Comparison of ENCODE assay signal across 8 mouse cellular contexts in genomic region chr15:85151433-85151918, GRCm38 (mm10). TPM values are rescaled to one million over a fixed set of nuclear protein-coding genes. Genes with fewer than 3 reads are reported as not detected.
DNase-seq lines count a peak whose midpoint lies in the region; ATAC-seq and TF ChIP-seq lines count a peak whose summit lies in the region.

No protein-coding gene starts in this region.

- TF ChIP-seq CTCF in liver, adult 2 months (IDR thresholded peaks at IDR 0.05; ENCODE audit: low read depth, low read length) = peak; percentile 98

- H3K27me3 ChIP-seq in embryonic facial prominence, embryonic 15.5 days = no peaks in the 10 kb centered on the region; the same call in 1 of the 2 replicates
- H3K27me3 ChIP-seq in heart, embryonic 12.5 days (replicated peaks) = peaks cover 32% of the 10 kb centered on the region
- H3K27me3 ChIP-seq in kidney, embryonic 16.5 days (ENCODE audit: insufficient read depth, low read length) = no peaks in the 10 kb centered on the region
- no peaks in the 10 kb centered on the region for H3K27me3 ChIP-seq in liver, adult 2 months (ENCODE audit: control insufficient read depth, insufficient read depth, low read length)
- H3K27me3 ChIP-seq in neural tube, embryonic 12.5 days (replicated peaks) = no peaks in the 10 kb centered on the region

- 27% methylated on average over 13 of the region's 13 CpGs for WGBS in embryonic facial prominence, embryonic 15.5 days
- 19% methylated on average over 13 of the region's 13 CpGs for WGBS in heart, embryonic 12.5 days
- 25% methylated on average over 13 of the region's 13 CpGs for WGBS in kidney, embryonic 16.5 days
- 24% methylated on average over 13 of the region's 13 CpGs for WGBS in liver, adult 2 months
- 31% methylated on average over 13 of the region's 13 CpGs for WGBS in neural tube, embryonic 12.5 days

- H3K79me2 ChIP-seq in liver, adult 2 months (ENCODE audit: control insufficient read depth, insufficient read depth, low read length) = no peaks in the 10 kb centered on the region

- peak; percentile 61 for DNase-seq in A20 (ENCODE audit: low read depth, low spot score)
- DNase-seq in adrenal gland, postnatal 36 days = peak; percentile 75 to 82
- DNase-seq in liver, adult 2 months (ENCODE audit: extremely low read depth, low read depth, low spot score) = peak; percentile 58
- peak; percentile 72 for DNase-seq in thymus, postnatal 0 days (ENCODE audit: low spot score)

- peaks cover 6% of the 10 kb centered on the region; the same call in 1 of the 2 replicates for H3K4me1 ChIP-seq in embryonic facial prominence, embryonic 15.5 days
- peaks cover 17% of the 10 kb centered on the region for H3K4me1 ChIP-seq in heart, embryonic 12.5 days (replicated peaks)
- no peaks in the 10 kb centered on the region for H3K4me1 ChIP-seq in kidney, embryonic 16.5 days (ENCODE audit: insufficient read depth, low read length)
- H3K4me1 ChIP-seq in liver, adult 2 months (ENCODE audit: control insufficient read depth, insufficient read depth, low read length) = 0 out of 2 replicates have a peak, but pooled peaks cover 1% of the 10 kb centered on the region
- H3K4me1 ChIP-seq in neural tube, embryonic 12.5 days = no peaks in the 10 kb centered on the region

- H3K9me3 ChIP-seq in embryonic facial prominence, embryonic 15.5 days (replicated peaks) = no peaks in the 10 kb centered on the region
- no peaks in the 10 kb centered on the region for H3K9me3 ChIP-seq in heart, embryonic 12.5 days (replicated peaks)
- H3K9me3 ChIP-seq in kidney, embryonic 16.5 days (ENCODE audit: low read length) = no peaks in the 10 kb centered on the region
- H3K9me3 ChIP-seq in neural tube, embryonic 12.5 days = no peaks in the 10 kb centered on the region

- no peak for TF ChIP-seq POLR2A in liver, adult 2 months (IDR thresholded peaks at IDR 0.05; ENCODE audit: extremely low read depth, insufficient read depth, low read length)

- no peak overlapping the region for H3K9ac ChIP-seq in embryonic facial prominence, embryonic 15.5 days
- no peak overlapping the region for H3K9ac ChIP-seq in heart, embryonic 12.5 days
- no peak overlapping the region for H3K9ac ChIP-seq in kidney, embryonic 16.5 days (replicated peaks; ENCODE audit: low read length)
- H3K9ac ChIP-seq in liver, adult 2 months (ENCODE audit: low read depth, low read length) = no peak overlapping the region
- H3K9ac ChIP-seq in neural tube, embryonic 12.5 days = no peak overlapping the region

- no peaks in the 10 kb centered on the region for H3K36me3 ChIP-seq in embryonic facial prominence, embryonic 15.5 days
- H3K36me3 ChIP-seq in heart, embryonic 12.5 days = no peaks in the 10 kb centered on the region
- no peaks in the 10 kb centered on the region for H3K36me3 ChIP-seq in kidney, embryonic 16.5 days (ENCODE audit: insufficient read depth, low read length)
- H3K36me3 ChIP-seq in liver, adult 2 months (ENCODE audit: control insufficient read depth, insufficient read depth, low read length) = no peaks in the 10 kb centered on the region
- H3K36me3 ChIP-seq in neural tube, embryonic 12.5 days = no peaks in the 10 kb centered on the region

- no peak overlapping the region for H3K4me3 ChIP-seq in embryonic facial prominence, embryonic 15.5 days (replicated peaks)
- H3K4me3 ChIP-seq in heart, embryonic 12.5 days = no peak overlapping the region
- no peak overlapping the region for H3K4me3 ChIP-seq in kidney, embryonic 16.5 days (ENCODE audit: low read length)
- H3K4me3 ChIP-seq in liver, adult 2 months (ENCODE audit: insufficient read depth, low read depth, low read length) = no peak overlapping the region
- H3K4me3 ChIP-seq in neural tube, embryonic 12.5 days = no peak overlapping the region

- no peak overlapping the region for H3K27ac ChIP-seq in embryonic facial prominence, embryonic 15.5 days (replicated peaks)
- no peak overlapping the region for H3K27ac ChIP-seq in heart, embryonic 12.5 days (ENCODE audit: poor library complexity, severe bottlenecking)
- no peak overlapping the region for H3K27ac ChIP-seq in kidney, embryonic 16.5 days (ENCODE audit: low read length)
- no peak overlapping the region for H3K27ac ChIP-seq in liver, adult 2 months (replicated peaks; ENCODE audit: insufficient read depth, low read depth, low read length)
- H3K27ac ChIP-seq in neural tube, embryonic 12.5 days = no peak overlapping the region

- H3K4me2 ChIP-seq in embryonic facial prominence, embryonic 15.5 days (replicated peaks) = no peak overlapping the region
- H3K4me2 ChIP-seq in heart, embryonic 12.5 days = no peak overlapping the region
- H3K4me2 ChIP-seq in kidney, embryonic 16.5 days (replicated peaks; ENCODE audit: low read depth, low read length) = no peak overlapping the region
- H3K4me2 ChIP-seq in neural tube, embryonic 12.5 days (replicated peaks) = no peak overlapping the region

- ATAC-seq in embryonic facial prominence, embryonic 15.5 days (ENCODE audit: insufficient number of reproducible peaks, low FRiP score, low TSS enrichment, low read depth) = peak; percentile 72
- ATAC-seq in heart, embryonic 12.5 days (ENCODE audit: insufficient number of reproducible peaks, low FRiP score) = peak; percentile 44; the same call in 1 of the 2 replicates
- ATAC-seq in kidney, embryonic 16.5 days (ENCODE audit: low FRiP score, low TSS enrichment) = peak; percentile 46
- 0 out of 2 replicates have a peak, but pooled peaks have one; percentile 17 for ATAC-seq in neural tube, embryonic 12.5 days (ENCODE audit: low FRiP score, low read depth)

RNA-seq across cellular contexts. Expression of gene Ribc2, which starts 19.6 kb away (rescaled TPM):
- total RNA-seq in adrenal gland, postnatal 36 days (2021) = not detected
- polyA plus RNA-seq in embryonic facial prominence, embryonic 15.5 days (2015; fragmentation: Nextera tagmentation; extraction: Ambion mirVana) = 1.00 and 1.6 TPM in 2 replicates
- 0.13 TPM in 1 of 2 replicates, not detected in the other for polyA plus RNA-seq in heart, embryonic 12.5 days (2016; fragmentation: Nextera tagmentation; extraction: Ambion mirVana)
- polyA plus RNA-seq in kidney, embryonic 16.5 days (2015; fragmentation: Nextera tagmentation; extraction: Ambion mirVana) = 0.30 and 0.40 TPM in 2 replicates
- not detected in 2 replicates for total RNA-seq in liver, adult 2 months (2014; rRNA removed)
- polyA plus RNA-seq in liver, adult 2 months (2012; rRNA removed) = not detected in 2 replicates
- 0.56 and 0.74 TPM in 2 replicates for polyA plus RNA-seq in neural tube, embryonic 12.5 days (2016; fragmentation: Nextera tagmentation; extraction: Ambion mirVana)
- 0.21 and 0.32 TPM in 2 replicates for polyA plus RNA-seq in thymus, postnatal 0 days (2015; fragmentation: Nextera tagmentation; extraction: Ambion mirVana)

RNA-seq across cellular contexts. Expression of gene Smc1b, which starts 19.7 kb away (rescaled TPM):
- under 1 TPM in 1 of 2 experiments, not detected in 1; 0.40 TPM for total RNA-seq in adrenal gland, postnatal 36 days (2021)
- 0.07 and 0.70 TPM in 2 replicates for polyA plus RNA-seq in embryonic facial prominence, embryonic 15.5 days (2015; fragmentation: Nextera tagmentation; extraction: Ambion mirVana)
- 0.09 and 0.13 TPM in 2 replicates for polyA plus RNA-seq in heart, embryonic 12.5 days (2016; fragmentation: Nextera tagmentation; extraction: Ambion mirVana)
- 0.21 and 0.24 TPM in 2 replicates for polyA plus RNA-seq in kidney, embryonic 16.5 days (2015; fragmentation: Nextera tagmentation; extraction: Ambion mirVana)
- total RNA-seq in liver, adult 2 months (2014; rRNA removed) = 0.20 and 2.5 TPM in 2 replicates
- 0.01 TPM in 1 of 2 replicates, not detected in the other for polyA plus RNA-seq in liver, adult 2 months (2012; rRNA removed)
- 0.15 and 0.24 TPM in 2 replicates for polyA plus RNA-seq in neural tube, embryonic 12.5 days (2016; fragmentation: Nextera tagmentation; extraction: Ambion mirVana)
- polyA plus RNA-seq in thymus, postnatal 0 days (2015; fragmentation: Nextera tagmentation; extraction: Ambion mirVana) = 0.26 and 0.33 TPM in 2 replicates

RNA-seq across cellular contexts. Expression of gene Fbln1, which starts 54.3 kb away (rescaled TPM):
- total RNA-seq in adrenal gland, postnatal 36 days (2021) = 10 to 100 TPM; 36.8 to 47.6 TPM
- 258 and 266 TPM in 2 replicates for polyA plus RNA-seq in embryonic facial prominence, embryonic 15.5 days (2015; fragmentation: Nextera tagmentation; extraction: Ambion mirVana)
- polyA plus RNA-seq in heart, embryonic 12.5 days (2016; fragmentation: Nextera tagmentation; extraction: Ambion mirVana) = 142 and 145 TPM in 2 replicates
- 202 and 212 TPM in 2 replicates for polyA plus RNA-seq in kidney, embryonic 16.5 days (2015; fragmentation: Nextera tagmentation; extraction: Ambion mirVana)
- total RNA-seq in liver, adult 2 months (2014; rRNA removed) = 0.83 and 1.2 TPM in 2 replicates
- polyA plus RNA-seq in liver, adult 2 months (2012; rRNA removed) = 1.4 and 1.6 TPM in 2 replicates
- 102 and 108 TPM in 2 replicates for polyA plus RNA-seq in neural tube, embryonic 12.5 days (2016; fragmentation: Nextera tagmentation; extraction: Ambion mirVana)
- polyA plus RNA-seq in thymus, postnatal 0 days (2015; fragmentation: Nextera tagmentation; extraction: Ambion mirVana) = 24.3 and 28.5 TPM in 2 replicates

Comparison
In these comparisons a context has a peak if more than half of its experiments do, and no peak if none do; other contexts are left out.
1. ATAC-seq: peak in every context shown above with its lines; median percentile 72 in embryonic facial prominence, embryonic 15.5 days; 46 in kidney, embryonic 16.5 days; 44 in heart, embryonic 12.5 days; 17 in neural tube, embryonic 12.5 days.